Mouse (Mus musculus) right cerebral cortex, postnatal 36 days (tissue): ENCODE results near the gene Jph2.

ENCODE experiments used
- DNase-seq, 2 experiments: peaks; one replicate each; pipeline ENCODE4 v3.0.0; 2022; ENCODE audit warnings: low spot score in 2 of 2, mixed read lengths in 1 of 2

Jph2 gene

DNA sequence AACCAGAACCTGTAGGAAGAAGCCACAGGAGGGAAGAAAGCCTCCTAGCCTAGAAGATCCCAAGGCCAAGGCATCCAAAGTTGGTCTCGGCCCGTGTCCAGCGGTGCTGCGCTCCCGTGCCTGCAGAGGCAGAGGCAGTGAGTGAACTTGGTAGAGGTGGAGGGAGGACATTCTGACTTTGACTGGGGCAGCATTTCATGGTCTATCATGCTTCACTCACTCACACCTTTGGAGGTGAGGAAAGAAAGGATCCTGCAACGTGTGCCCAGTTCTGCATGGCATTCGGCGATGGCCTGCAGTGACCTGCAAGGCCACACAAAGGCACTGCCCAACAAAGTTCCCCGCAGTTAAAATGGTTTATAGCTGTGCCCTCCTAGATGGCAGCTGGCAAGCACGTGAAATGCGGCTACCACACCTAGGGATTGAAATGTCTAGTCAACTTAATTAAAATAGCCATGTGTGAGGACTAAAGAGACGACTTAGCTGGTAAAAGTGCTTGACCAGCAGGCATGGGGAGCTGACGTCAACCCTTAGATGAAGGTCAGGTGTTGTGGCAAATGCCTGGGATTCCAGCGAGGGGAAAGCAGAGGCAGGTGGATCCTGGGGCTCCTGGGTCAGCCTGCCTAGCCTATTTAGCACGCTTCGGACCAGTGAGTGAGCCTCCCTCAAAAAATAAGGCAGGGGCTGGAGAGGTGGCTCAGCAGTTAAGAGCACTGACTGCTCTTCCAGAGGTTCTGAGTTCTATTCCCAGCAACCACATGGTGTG is 36.8 kb downstream of the Jph2 start:
- DNase-seq, result no peak

DNA sequence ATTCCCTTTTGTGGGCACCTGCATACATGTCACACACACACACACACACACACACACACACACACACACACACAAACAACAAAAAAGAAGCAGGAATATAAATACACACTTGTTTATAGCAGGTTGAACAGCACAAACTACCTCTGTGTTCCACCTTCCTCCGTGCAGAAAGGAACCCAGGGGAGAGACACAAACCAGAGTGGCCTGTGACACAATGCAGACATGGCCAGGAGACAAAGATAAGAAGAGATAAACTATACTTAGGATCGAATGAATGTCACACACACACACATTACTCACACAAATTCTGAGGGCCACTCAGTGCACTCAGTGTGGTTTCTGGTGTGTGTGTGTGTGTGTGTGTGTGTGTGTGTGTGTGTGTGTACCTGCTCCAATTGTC is 38.5 kb downstream of the Jph2 start:
- no peak for DNase-seq

DNA sequence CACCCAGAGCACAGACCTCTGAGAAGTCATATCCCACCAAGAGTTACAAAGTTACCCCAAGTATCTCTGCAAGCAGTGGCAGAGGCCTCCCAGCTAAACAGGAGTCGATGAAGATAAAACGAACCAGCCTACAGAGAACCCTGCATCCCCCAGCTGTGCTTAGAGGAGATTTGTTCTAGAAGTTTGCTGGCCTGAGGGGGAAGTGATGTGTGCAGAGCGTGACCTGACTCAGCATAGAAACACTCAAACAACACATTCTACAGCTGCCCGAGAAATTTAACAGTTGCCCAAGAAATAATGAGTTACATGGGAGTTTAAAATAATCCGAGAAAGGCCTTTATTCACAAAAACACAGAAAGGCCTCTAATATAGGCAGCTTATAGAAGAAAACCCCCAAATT is 39.1 kb downstream of the Jph2 start:
- DNase-seq, result no peak

DNA sequence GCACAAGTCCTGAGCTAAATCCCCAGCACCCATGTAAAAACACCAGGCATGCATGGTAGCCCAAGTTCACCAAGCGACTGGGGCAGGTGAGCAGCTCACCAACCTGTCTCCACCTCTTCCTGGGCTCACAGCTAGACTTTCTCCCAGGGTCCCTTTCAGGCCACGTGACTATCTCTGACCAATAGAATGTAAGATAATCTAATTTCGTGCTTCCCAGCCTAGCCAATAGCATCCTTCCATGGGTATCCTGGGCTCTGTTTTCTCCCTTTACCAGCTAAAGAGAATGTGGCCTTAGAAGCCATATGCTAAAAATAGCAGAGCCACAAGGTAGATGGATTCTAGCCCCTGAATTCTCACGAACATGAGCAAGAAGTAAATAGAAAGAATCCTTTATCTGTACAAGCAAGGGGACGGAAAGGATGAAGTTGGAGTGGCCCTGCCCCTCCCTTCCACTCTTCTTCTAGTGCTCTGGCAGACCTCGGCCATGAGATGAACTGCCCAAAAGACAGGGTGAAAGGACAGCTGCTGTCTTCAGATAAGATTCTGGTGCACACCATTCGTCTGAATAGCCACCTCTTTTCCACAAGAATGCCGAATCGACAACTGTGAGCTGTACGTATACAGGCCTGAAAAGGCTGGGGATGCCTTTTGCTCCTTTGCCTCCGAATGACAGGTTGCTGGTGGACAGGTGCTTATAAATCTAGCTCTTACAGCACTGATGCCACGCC is 41.5 kb downstream of the Jph2 start:
- no peak for DNase-seq

DNA sequence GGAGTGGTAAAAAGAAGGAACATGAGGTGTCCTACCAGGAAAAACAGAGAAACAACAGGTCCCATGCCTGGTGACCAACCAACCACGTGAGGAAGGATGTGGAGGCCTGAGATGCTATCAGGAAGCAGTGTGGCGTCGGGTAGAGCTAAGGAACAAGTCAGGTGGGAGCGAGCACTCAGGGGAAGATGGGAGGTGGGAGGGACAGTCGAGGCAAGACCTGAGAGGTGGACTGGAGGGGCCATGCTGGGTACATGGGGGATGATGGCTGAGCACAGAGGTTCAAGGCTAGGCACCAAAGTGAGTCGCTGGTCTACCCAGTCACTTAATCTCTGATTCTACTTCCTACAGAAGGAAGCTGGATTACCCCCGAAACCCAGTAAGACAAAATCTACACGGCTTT is 42.1 kb downstream of the Jph2 start:
- no peak for DNase-seq

DNA sequence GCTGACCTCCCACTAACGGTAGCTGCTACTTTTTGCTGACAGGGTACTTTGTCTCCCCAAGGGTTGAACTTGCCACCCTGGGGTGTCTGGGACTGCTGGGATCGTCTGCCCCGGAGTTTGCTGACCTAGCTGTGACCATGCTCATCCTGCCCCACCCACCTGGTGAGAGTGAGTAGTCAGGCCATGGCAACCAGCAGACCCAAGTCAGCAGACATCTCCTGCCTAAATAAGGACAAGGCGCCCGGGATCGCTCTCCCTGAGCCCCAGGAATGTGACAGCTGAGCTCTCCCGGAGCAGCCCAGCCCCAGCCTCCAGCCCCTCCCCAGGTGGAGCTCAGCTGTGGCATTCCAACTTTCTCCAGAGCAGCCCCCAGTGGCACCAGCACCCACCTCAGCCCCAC is 44.1 kb downstream of the Jph2 start:
- no peak for DNase-seq

DNA sequence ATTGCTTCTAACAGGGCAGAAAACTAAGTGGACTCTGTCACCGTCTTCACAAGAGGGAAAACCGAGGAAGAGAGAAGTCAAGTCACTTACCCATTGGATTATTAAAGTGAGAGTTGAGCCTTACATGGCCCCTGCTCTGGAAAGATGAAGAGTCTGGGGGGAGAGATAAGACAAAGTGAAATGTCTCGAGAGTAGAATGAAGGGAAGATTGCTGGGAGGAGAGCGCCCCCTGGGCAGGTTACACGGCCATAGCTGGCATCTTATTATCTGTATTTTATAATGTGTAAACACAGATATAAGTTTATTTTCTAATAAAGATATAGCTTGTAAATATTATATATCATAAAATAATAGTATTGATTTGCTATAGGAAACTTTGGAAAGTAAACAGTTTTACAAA is 47.4 kb downstream of the Jph2 start:
- no peak for DNase-seq

DNA sequence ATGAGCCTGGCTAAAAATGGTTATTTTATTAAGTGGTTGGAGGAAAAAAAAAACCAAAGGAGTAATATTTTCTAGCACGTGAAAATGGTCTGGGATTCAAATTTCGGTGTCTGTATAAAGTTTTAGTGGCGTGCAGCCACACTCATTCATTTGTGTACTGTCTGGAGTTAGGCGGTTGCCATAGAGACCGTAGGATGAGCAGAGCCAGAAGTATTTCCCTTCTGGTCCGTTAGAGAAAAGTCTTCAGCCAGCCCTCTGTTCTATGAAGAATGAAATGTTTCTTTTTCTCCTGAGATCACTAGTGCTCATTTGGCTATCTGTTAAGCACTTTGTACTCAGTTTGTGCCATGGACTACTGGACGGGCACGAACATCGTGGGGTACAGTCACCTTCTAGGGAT is 48.4 kb downstream of the Jph2 start:
- DNase-seq, result peak in 1 of 2 experiments; percentile 11

DNA sequence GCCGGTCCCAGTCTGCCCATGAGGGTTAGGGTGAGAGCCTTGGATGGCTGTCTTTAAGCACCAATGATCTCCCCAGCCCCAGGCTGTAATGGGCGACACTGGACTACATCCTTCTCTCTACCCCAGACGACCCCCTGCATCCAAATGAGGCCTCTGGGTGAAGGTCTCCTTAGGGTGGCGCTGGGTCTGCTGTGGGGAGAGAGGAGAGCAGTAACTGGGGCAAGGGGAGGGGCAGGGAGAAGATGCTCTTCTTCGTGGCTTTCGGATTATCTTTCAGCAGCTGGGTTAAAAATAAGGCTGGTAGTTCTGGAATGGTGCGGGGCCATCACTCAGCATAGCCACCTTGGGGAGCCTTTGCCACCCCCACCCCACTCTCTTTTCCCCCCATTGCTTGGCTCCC is 49.1 kb downstream of the Jph2 start:
- no peak for DNase-seq

DNA sequence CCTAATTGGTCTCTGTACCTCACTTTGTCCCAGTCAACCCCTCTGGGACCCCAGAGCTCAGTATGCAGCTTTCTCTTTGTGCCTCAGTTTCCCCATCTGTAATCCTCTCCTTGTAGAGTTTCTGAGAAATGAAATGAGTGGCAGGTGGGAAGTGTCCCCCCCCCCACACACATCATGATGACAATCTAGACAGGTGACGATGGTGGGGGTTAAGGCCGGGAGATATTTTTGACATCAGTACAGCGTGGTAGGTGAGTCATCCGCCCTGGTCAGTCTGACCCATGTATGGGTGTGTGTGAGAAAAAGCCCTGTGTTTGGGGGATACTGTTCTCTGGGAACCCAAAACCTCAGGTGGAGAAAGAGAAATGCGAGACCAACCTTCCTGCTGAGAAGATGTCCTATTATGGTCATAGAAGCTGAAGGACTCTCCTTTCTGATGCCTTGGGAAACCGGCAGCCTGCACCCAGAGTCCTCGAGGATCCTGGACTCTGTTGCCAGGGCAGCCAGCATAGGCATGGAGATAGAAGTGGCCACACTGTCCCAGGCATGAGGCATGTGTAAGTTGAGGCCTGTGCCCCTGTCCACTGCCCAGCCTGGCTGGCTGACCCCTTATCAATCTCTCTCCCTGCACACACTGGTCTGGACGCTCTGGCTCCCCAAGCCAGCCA is 50.1 kb downstream of the Jph2 start:
- no peak for DNase-seq

DNA sequence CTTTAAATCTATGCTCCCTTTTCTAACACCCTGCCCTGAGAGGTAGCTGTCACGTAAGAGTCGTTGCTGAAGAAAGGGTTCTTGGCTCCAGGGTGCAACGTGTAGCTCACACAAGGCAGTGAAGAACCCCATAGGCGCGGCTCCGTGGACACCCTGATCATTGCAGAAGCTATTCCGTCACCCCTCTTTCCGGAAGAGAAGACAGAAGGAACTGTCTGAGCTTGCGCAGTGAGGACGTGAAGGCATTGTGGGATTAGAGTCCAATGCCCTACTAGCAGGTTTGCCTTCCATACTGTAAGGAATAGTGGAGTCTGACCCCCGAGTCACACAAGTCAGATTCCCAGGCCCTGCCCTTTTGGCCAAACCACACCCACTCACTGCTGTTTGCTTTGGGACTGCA is 51.3 kb downstream of the Jph2 start:
- DNase-seq, result no peak

DNA sequence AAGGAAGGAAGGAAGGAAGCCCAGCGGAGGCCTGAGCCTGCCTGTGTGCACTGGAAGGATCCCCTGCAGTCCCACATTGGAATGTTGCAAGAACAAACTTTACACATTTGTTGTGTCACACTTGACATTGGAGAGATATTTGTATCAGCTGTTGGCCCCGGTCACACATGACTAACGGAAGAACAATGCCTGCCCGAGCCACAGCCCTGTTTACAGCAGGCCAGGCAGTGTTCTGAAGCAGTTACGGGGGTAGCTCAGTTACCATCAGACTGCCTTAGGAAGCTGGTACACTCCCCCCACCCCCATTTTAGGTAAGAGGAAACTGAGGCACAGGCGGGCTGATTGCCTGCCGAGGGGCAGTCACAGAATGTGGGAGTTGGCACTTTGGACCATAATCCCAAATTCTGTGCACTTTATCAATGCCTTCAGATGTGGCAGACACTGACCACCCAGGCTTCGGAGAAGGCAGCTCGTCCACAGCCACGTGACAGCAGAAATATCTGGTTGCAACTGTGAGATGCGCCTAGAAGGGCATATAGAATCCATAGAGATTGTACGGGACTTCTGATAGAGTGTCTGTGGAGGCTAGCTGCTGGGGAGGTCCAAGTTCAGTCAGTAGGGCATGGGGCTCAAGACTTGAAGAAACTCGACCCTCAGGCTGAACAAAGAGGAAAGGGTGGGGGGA is 52.7 kb downstream of the Jph2 start:
- DNase-seq, result no peak

DNA sequence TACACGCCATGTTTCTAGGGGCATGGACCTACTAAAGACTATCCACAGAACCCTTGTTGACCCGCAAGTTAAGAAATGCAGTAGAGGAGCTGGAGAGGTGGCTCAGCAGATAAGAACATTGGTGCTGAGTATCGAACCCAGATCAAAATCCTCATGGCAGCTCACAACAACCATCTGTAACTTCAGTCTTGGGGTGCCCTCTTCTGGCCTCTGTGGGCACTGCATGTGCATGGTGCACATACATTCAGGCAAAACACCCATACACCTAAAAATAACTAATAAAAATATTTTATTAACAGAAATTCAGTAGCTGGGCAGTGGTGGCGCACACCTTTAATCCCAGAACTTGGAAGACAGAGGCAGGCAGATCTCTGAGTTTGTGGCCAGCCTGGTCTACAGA is 54.1 kb downstream of the Jph2 start:
- DNase-seq, result no peak

DNA sequence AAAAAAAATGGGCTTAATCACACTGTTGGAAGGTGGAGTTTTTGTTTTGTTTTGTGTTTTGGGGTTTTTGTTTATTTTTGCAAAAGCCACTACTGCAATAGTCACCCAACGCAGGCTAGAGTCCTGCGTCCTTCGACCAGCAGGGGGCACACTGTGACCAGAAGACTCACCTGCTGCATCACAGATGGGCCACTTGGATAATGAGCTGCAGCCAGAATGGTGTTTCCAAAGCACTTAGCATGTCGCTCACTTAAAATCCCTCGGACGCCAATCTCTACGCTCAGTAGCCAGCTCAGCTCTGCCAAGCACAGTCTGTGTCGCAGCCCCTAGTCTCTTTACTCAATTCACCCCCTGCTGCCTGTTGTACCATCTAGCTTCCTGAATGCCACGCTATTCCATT is 57.5 kb downstream of the Jph2 start:
- DNase-seq, result peak; percentile 21 to 22

DNA sequence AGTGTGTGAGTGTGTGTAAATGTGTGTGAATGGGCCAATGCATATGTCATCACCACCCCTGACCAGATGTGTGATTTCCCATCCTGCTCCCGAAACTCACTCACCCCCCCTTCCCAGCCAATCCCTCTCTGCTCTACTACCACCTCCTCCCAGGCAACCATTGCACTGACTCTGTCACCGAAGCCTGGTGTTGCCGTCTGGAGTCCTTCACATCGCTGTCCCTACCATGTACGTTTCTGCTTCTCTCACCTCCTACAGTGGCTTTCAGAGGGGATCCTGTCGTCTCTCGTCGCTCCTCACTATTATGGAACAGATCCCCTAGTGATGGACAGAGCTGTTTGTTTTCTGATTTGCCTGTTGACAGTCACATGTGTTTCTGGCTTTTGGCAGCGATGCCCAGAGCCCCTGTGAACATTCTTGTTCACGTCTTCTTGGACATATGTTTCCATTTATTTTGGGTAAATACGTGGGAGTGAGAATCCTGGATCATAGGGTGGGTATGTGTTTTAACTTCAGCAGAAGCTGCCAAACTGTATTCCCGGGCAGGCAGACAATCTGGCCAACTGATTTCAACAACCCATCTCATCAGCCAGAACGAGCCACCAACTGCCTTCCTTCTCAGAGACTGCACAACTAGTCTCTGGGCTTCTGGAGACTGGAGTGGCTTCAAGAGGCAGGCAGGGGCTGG is 65.3 kb downstream of the Jph2 start:
- peak; percentile 41 to 59 for DNase-seq

DNA sequence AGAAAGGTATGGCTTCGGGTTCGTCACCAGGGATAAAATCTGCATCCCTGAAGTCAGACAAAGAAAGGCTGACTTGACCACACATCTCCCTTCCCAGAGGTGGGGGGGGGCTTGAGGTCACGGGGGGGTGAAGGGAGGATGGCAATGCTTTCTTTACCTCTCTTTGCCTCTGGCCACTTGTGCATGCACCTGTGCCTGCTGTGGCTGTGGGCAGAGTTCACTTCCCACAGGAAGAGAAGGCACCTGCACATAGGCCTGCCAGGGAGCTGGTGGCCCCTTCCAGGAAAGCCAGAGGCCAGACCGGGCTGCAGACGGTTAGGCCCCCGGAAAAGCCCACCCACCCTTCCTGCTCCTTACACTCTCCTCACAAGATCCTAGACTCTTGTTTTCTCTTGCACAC is 66.4 kb downstream of the Jph2 start:
- DNase-seq, result no peak

DNA sequence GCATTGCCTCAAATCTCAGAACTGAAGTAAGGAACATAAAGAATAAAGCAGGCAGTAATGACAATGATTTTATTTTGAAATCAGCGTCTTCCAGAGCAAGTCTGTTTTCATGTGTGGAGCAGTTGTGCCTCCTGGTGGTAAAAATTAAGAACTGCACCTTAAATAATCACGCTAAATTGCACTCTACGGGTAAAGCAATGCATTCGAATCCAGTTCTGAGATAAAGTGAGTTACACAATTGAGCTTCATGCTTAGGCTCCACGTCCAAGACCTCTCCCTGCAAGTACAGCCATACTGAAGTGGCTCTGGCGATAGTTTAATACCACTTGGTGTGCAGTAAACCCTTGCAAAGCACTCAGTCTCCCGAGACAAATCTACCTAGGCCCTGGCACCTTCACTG is 67.1 kb downstream of the Jph2 start:
- no peak for DNase-seq

DNA sequence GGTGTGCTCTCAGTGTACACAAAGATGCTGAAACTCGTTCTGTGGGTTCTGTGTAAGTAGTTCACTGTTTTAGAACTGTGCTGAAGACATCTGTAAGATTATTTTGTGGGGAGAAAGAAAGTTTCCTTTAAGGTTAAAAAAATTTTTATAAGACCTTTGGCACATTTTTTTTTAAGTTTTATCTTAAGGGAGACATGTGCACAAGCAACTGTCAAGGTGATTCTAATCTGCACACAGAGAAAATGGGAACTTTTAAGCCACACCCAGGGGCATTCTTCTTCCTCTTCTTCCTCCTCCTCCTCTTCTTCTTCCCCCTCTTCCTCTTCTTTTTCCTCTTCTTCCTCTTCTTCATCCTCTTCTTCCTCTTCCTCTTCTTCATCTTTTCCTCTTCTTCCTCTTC is 74.6 kb downstream of the Jph2 start:
- no peak for DNase-seq

DNA sequence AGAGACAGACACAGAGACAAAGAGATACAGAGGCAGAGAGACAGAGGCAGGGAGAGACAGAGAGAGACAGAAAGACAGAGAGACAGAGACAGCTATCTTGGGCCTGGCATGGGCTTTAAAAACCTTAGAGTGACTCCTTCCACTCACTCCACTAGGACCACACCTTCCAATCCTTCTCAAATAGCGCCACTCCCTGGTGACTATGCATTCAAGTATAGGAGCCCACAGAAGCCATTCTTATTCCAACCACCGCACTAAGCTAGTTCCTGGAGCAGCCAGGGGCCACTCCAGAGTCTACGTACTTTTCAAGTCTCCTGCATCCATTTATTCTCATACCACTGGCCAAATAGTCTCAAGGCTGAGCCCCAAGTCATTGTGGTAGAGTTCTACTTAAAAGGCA is 79.0 kb downstream of the Jph2 start:
- DNase-seq, result no peak

DNA sequence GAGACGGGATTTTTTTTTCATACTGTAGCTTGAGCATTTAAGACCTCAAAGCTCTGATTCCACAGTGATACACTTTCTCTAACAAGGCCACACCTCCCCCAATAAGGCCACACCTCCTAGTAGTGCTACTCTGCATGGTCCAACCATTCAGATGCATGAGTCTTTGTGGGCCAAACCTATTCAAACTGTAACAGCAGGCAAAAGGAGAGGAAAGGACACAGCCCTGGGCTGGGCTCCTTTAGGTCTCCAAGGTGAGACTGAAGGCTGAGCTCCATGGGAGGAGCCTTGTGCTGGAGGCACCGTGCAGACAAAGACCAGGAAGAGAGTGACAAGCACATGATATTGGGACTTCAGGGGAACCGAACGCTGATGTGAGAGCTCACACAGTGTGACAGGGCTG is 80.5 kb downstream of the Jph2 start:
- no peak for DNase-seq

DNA sequence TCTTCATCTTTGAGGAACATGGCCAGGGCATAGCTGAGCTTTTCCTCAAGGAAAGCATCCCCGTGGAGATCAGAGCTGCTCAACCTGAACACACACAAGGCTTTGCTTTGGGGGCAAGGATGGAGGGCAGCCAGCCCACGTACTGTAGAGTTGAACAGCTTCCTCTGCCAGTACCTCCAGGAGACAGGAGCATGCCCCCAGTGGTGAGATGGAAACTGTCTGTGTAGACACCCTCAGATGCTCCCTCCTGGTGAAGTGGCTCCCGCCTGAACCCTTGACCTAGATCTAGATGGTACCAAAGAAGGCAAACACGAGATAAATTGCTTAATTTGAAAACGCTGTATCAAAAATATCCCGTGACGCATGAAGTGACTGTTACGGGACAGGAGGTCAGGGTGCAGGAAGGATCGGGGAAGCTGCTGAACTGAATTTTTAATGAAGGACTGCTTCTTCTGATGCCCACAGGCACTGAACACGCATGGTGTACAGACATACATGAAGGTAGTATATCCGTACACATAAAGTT is 87.6 kb downstream of the Jph2 start:
- no peak for DNase-seq

DNA sequence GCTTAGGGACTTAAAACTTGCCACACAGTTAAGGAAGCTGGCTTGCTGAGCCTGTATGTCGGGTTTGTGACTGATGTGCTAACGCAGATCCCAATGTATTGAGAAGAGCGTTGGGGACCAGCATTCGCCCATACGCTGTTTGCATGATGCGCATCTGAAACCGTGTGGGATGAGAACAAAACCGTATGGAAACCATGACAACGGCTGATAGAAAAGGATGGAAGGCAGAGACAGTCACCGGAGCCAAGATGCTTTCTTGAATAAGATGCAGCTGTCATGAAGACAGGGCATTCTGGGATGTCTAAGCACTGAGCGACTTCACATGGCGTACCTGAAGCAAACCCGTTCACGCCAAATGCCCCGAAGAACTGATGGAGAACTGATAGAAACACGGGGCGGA is 88.4 kb downstream of the Jph2 start:
- peak; percentile 48 to 54 for DNase-seq
